Mouse (Mus musculus): ENCODE data around the gene Tab2.

DNA sequence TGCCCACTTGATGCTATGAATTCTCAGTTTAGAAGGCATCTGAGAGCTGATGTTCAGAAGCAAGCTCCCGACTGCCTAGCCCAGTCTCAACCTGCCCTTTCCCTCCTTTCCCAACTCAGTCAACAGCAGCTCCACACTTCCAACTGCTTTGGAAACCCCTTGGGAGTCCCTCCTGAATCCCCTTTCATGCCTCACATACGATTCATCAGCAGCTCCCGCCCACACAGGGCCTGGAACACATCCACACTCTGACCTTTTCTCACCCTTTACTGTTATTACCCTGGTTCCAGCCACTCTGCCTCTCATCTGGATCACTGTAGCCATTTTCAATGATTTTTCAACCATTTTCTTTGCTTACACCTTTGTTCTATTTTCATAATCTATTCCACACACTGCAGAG lies 13.0 kb downstream of the Tab2 start:
- TF ChIP-seq CTCF (IDR thresholded peaks at IDR 0.05; ENCODE audit: borderline replicate concordance, insufficient read depth, low read depth, low read length) (no peak), POLR2A (IDR thresholded peaks at IDR 0.05; ENCODE audit: borderline replicate concordance, insufficient read depth, low read length) (no peak)
